Mouse (Mus musculus): ENCODE measurements around the gene Pfkl. TPM values are rescaled to one million over a fixed set of nuclear protein-coding genes. Genes with fewer than 3 reads are reported as not detected.

Gene Pfkl
- polyA plus RNA-seq, 1 experiment from 2014 or later, result 126 TPM

GRCm38 (mm10) chr10:77978351-77979350 is 31.2 kb downstream of the Pfkl start, which contains the start of gene 1810043G02Rik:
Gene 1810043G02Rik, plus strand, starts transcription at chr10:77978524.
- Histone ChIP-seq H3K4me1 (replicated peaks) (peaks cover 18% of the 10 kb centered on the region), H3K36me3 (no peaks in the 10 kb centered on the region), H3K27ac (replicated peaks) (peak within 1 kb of the TSS; percentile 84), H3K9ac (peak within 1 kb of the TSS; percentile 71), H3K4me3 (peak within 1 kb of the TSS; percentile 62), H3K4me2 (peak within 1 kb of the TSS; percentile 75), H3K27me3 (no peaks in the 10 kb centered on the region), H3K9me3 (no peaks in the 10 kb centered on the region)
- 1% methylated on average over 57 of the region's 57 CpGs for WGBS
- peak; percentile 98 for ATAC-seq (ENCODE audit: low FRiP score, low read depth)

- H3K9ac ChIP-seq, result no peak overlapping the region
- no peaks in the 10 kb centered on the region for H3K27me3 ChIP-seq
- no peak overlapping the region for H3K27ac ChIP-seq (replicated peaks)
- no peak overlapping the region for H3K4me3 ChIP-seq
- H3K4me2 ChIP-seq, result no peak overlapping the region
- no peaks in the 10 kb centered on the region for H3K36me3 ChIP-seq
- no peaks in the 10 kb centered on the region for H3K9me3 ChIP-seq
- 70% methylated on average over 8 of the region's 8 CpGs for WGBS
- H3K4me1 ChIP-seq (replicated peaks), result peaks cover 18% of the 10 kb centered on the region
- ATAC-seq (ENCODE audit: low FRiP score, low read depth), result no peak
These were observed 33.3 kb downstream of the Pfkl start for GRCm38 (mm10) chr10:77976458-77977150.

GRCm38 (mm10) chr10:77975653-77976052 is 34.2 kb downstream of the Pfkl start:
- H3K4me2 ChIP-seq, result no peak overlapping the region
- H3K4me3 ChIP-seq, result no peak overlapping the region
- H3K27me3 ChIP-seq, result no peaks in the 10 kb centered on the region
- H3K27ac ChIP-seq (replicated peaks), result no peak overlapping the region
- H3K9ac ChIP-seq, result no peak overlapping the region
- H3K36me3 ChIP-seq, result no peaks in the 10 kb centered on the region
- 51% methylated on average over 4 of the region's 4 CpGs for WGBS
- ATAC-seq (ENCODE audit: low FRiP score, low read depth), result no peak
- no peaks in the 10 kb centered on the region for H3K9me3 ChIP-seq
- peaks cover 18% of the 10 kb centered on the region for H3K4me1 ChIP-seq (replicated peaks)

- Histone ChIP-seq H3K9ac (no peak overlapping the region), H3K4me3 (no peak overlapping the region), H3K9me3 (no peaks in the 10 kb centered on the region), H3K27ac (replicated peaks) (no peak overlapping the region), H3K36me3 (no peaks in the 10 kb centered on the region), H3K27me3 (no peaks in the 10 kb centered on the region), H3K4me1 (replicated peaks) (peaks cover 15% of the 10 kb centered on the region), H3K4me2 (no peak overlapping the region)
- WGBS, result 76% methylated on average over 5 of the region's 5 CpGs
- no peak for ATAC-seq (ENCODE audit: low FRiP score, low read depth)
These were observed 35.1 kb downstream of the Pfkl start for GRCm38 (mm10) chr10:77974811-77975210.

GRCm38 (mm10) chr10:77974323-77974722 is 35.6 kb downstream of the Pfkl start:
- Histone ChIP-seq H3K9ac (no peak overlapping the region), H3K4me1 (replicated peaks) (peaks cover 11% of the 10 kb centered on the region), H3K36me3 (no peaks in the 10 kb centered on the region), H3K9me3 (no peaks in the 10 kb centered on the region), H3K27me3 (no peaks in the 10 kb centered on the region), H3K27ac (replicated peaks) (no peak overlapping the region), H3K4me2 (no peak overlapping the region), H3K4me3 (no peak overlapping the region)
- ATAC-seq (ENCODE audit: low FRiP score, low read depth), result no peak
- 72% methylated on average over 5 of the region's 5 CpGs for WGBS

GRCm38 (mm10) chr10:77971709-77972553 is 38.0 kb downstream of the Pfkl start:
- no peaks in the 10 kb centered on the region for H3K36me3 ChIP-seq
- no peak overlapping the region for H3K4me2 ChIP-seq
- 62% methylated on average over 17 of the region's 17 CpGs for WGBS
- H3K4me1 ChIP-seq (replicated peaks), result peaks cover 7% of the 10 kb centered on the region
- no peaks in the 10 kb centered on the region for H3K9me3 ChIP-seq
- H3K27ac ChIP-seq (replicated peaks), result no peak overlapping the region
- H3K4me3 ChIP-seq, result no peak overlapping the region
- no peak overlapping the region for H3K9ac ChIP-seq
- no peak for ATAC-seq (ENCODE audit: low FRiP score, low read depth)
- H3K27me3 ChIP-seq, result peaks cover 13% of the 10 kb centered on the region

- H3K4me3 ChIP-seq, result no peak overlapping the region
- no peak overlapping the region for H3K4me2 ChIP-seq
- 78% methylated on average over 10 of the region's 10 CpGs for WGBS
- H3K27ac ChIP-seq (replicated peaks), result no peak overlapping the region
- no peaks in the 10 kb centered on the region for H3K9me3 ChIP-seq
- H3K27me3 ChIP-seq, result peaks cover 13% of the 10 kb centered on the region
- no peak overlapping the region for H3K9ac ChIP-seq
- no peaks in the 10 kb centered on the region for H3K36me3 ChIP-seq
- ATAC-seq (ENCODE audit: low FRiP score, low read depth), result no peak
- peaks cover 7% of the 10 kb centered on the region for H3K4me1 ChIP-seq (replicated peaks)
These were observed 38.7 kb downstream of the Pfkl start for GRCm38 (mm10) chr10:77971191-77971590.

GRCm38 (mm10) chr10:77970481-77970880 is 39.4 kb downstream of the Pfkl start, which contains the start of gene Trpm2:
Gene Trpm2, minus strand, starts transcription at chr10:77970563.
- peak within 1 kb of the TSS; percentile 85 for H3K4me2 ChIP-seq
- no peaks in the 10 kb centered on the region for H3K9me3 ChIP-seq
- no peak within 1 kb of the TSS for H3K27ac ChIP-seq (replicated peaks)
- H3K4me1 ChIP-seq (replicated peaks), result peaks cover 7% of the 10 kb centered on the region
- peak within 1 kb of the TSS; percentile 25 for H3K9ac ChIP-seq
- peak within 1 kb of the TSS; percentile 42 for H3K4me3 ChIP-seq
- H3K36me3 ChIP-seq, result no peaks in the 10 kb centered on the region
- H3K27me3 ChIP-seq, result peaks cover 13% of the 10 kb centered on the region
- 88% methylated on average over 6 of the region's 6 CpGs for whole genome bisulfite sequencing
- ATAC-seq (ENCODE audit: low FRiP score, low read depth), result no peak

GRCm38 (mm10) chr10:77969973-77970325 is 39.9 kb downstream of the Pfkl start:
- Histone ChIP-seq H3K4me3 (peak overlapping the region; percentile 42), H3K9ac (peak overlapping the region; percentile 25), H3K27me3 (peaks cover 13% of the 10 kb centered on the region), H3K36me3 (no peaks in the 10 kb centered on the region), H3K4me2 (peak overlapping the region; percentile 85), H3K9me3 (no peaks in the 10 kb centered on the region), H3K4me1 (replicated peaks) (peaks cover 7% of the 10 kb centered on the region), H3K27ac (replicated peaks) (no peak overlapping the region)
- 16% methylated on average over 8 of the region's 8 CpGs for WGBS
- ATAC-seq (ENCODE audit: low FRiP score, low read depth), result peak; percentile 62

GRCm38 (mm10) chr10:77969274-77969972 is 40.5 kb downstream of the Pfkl start:
- no peaks in the 10 kb centered on the region for H3K9me3 ChIP-seq
- H3K4me2 ChIP-seq, result peak overlapping the region; percentile 85
- peak; percentile 85 for ATAC-seq (ENCODE audit: low FRiP score, low read depth)
- H3K27me3 ChIP-seq, result peaks cover 13% of the 10 kb centered on the region
- H3K4me3 ChIP-seq, result peak overlapping the region; percentile 42
- H3K27ac ChIP-seq (replicated peaks), result no peak overlapping the region
- WGBS, result 5% methylated on average over 26 of the region's 26 CpGs
- H3K4me1 ChIP-seq (replicated peaks), result peaks cover 7% of the 10 kb centered on the region
- H3K36me3 ChIP-seq, result no peaks in the 10 kb centered on the region
- H3K9ac ChIP-seq, result peak overlapping the region; percentile 25

GRCm38 (mm10) chr10:77963971-77964370 is 45.9 kb downstream of the Pfkl start:
- Histone ChIP-seq H3K27me3 (peaks cover 12% of the 10 kb centered on the region), H3K36me3 (no peaks in the 10 kb centered on the region), H3K4me2 (no peak overlapping the region), H3K9ac (no peak overlapping the region), H3K9me3 (no peaks in the 10 kb centered on the region), H3K27ac (replicated peaks) (no peak overlapping the region), H3K4me3 (no peak overlapping the region), H3K4me1 (replicated peaks) (peaks cover 2% of the 10 kb centered on the region)
- 74% methylated on average over 6 of the region's 6 CpGs for WGBS
- no peak for ATAC-seq (ENCODE audit: low FRiP score, low read depth)
